Mouse (Mus musculus) E14TG2a.4 (cell line): ENCODE results near the gene Morc4.

Experiments
- CTCF ChIP-seq: conservative IDR thresholded peaks from 2 replicates; pipeline ENCODE4 v1.5.1; 2014; ENCODE audit warnings: low read length
- NANOG ChIP-seq: IDR thresholded peaks from 2 replicates; pipeline ENCODE4 v1.6.1; 2014; ENCODE audit warnings: borderline replicate concordance, low read length, mixed read lengths
- POU5F1 ChIP-seq: IDR thresholded peaks from 2 replicates; pipeline ENCODE4 v1.6.1; 2014; ENCODE audit warnings: low read length, borderline replicate concordance

DNA sequence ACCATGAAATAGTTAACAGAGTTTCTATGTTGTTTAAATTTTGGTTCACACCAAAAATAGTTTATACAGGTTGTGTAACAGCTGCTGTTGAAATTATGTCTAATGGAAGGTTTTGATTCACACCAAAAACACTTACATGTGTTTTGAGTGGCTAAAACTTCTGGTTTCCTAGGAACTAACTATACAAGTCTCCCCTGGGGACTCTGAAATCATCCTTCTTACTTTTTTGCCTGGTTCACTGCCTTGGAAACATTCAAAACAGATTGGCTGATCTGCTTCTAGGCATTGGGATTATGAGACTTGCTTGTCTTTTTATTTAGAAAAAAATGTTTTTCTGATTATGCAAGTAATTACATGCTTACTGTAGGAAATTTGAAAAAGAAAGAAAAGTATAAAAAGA lies 11.7 kb upstream of the Morc4 start:
- TF ChIP-seq CTCF (no peak), POU5F1 (no peak), NANOG (no peak)
